Mouse (Mus musculus): ENCODE results near the gene Col6a3. TPM values are rescaled to one million over a fixed set of nuclear protein-coding genes. Genes with fewer than 3 reads are reported as not detected.

The Col6a3 gene
- total RNA-seq, 2 experiments from 2014 or later = not detected

GRCm38 (mm10) chr1:90740216-90741170, 103.3 kb downstream of the Col6a3 start:
- ATAC-seq (replicated peaks; ENCODE audit: low FRiP score, poor library complexity, severe bottlenecking) = no peak

DNA sequence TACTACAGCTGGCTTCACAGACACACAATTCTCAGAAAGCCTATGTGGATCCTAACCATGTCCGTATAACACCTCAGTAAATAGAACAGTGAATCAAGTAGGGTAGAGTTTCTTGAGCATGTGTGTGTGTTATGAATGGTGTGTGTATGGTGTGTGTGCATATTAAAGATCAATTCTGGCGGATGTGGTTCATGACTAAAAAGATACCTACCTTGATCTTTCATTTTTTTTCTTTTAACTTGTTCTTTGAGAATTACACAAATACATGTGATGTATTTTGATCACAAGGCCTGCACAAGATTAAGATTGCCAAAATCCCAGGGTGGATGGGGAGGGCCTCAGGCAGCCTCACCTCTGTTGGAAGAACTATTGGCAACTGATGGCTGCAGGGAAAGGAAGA, 104.9 kb downstream of the Col6a3 start:
- ATAC-seq (replicated peaks; ENCODE audit: low FRiP score, poor library complexity, severe bottlenecking) = no peak

- ATAC-seq (replicated peaks; ENCODE audit: low FRiP score, poor library complexity, severe bottlenecking) = no peak
These were observed 114.3 kb downstream of the Col6a3 start for GRCm38 (mm10) chr1:90729466-90729865.

- no peak for ATAC-seq (replicated peaks; ENCODE audit: low FRiP score, poor library complexity, severe bottlenecking)
These were observed 120.0 kb downstream of the Col6a3 start for GRCm38 (mm10) chr1:90723754-90724153.

GRCm38 (mm10) chr1:90723325-90723724, 120.4 kb downstream of the Col6a3 start:
- no peak for ATAC-seq (replicated peaks; ENCODE audit: low FRiP score, poor library complexity, severe bottlenecking)

DNA sequence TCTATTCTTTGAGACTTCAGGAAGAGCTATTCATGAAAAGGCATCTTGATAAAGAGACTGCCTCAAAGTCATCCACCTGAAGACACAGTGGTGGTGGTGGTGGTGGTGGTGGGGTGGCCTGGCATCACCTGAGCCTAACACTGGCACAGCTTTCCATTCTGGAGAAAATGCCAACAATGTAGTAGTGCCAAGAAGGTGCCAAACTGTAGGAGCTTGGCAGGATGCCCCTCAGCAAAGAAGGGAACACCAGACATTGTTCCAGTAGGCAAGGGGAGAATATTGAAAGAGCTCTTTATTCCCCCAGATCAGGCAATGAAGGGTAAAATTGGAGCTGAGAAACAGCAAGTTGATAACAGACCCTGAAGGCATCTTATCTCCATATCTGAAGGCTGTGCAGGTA, 121.8 kb downstream of the Col6a3 start:
- ATAC-seq (replicated peaks; ENCODE audit: low FRiP score, poor library complexity, severe bottlenecking) = no peak

DNA sequence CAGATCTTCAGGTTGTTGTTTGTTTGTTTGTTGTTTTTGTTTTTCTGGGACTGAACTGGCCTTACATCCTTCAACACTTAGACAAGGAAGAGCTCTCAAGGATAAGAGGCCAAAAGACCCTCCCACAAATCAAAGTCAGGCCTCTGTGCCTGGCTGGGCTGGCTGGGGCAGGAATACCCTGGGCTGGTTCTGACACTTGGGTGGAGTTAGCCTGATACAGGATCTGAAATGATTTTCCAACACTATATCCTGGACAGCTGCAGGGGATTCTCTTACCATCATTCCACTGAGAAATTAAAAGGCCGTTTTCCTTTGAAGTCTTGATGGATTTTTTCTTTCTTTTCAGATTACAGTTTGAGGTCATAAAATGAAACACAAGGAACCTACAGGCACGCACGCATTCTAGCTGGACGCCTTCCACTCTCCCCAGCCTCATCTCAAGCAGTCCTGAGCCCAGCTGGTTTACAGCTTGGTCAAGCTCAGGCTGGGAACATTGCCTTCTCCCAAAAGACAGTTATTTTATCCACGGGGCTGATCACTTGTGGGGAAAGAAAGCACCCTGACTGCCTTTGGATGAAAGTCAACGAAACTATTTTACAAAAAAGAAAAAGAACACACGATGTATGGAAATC, 123.0 kb downstream of the Col6a3 start:
- no peak for ATAC-seq (replicated peaks; ENCODE audit: low FRiP score, poor library complexity, severe bottlenecking)

GRCm38 (mm10) chr1:90718826-90719550, 124.8 kb downstream of the Col6a3 start:
- ATAC-seq (replicated peaks; ENCODE audit: low FRiP score, poor library complexity, severe bottlenecking) = no peak

- ATAC-seq (replicated peaks; ENCODE audit: low FRiP score, poor library complexity, severe bottlenecking) = no peak
These were observed 127.5 kb downstream of the Col6a3 start for GRCm38 (mm10) chr1:90716258-90716657.

Other genes starting within 250 kb of the Col6a3 start
- gene Cops8, start 241.0 kb downstream of the Col6a3 start, total RNA-seq (2015; ENCODE audit: low replicate concordance) = 12.6 and 19.7 TPM in 2 replicates
- gene Cops8, start 241.0 kb downstream of the Col6a3 start, total RNA-seq (2017; ENCODE audit: low replicate concordance) = 20.8 and 23.1 TPM in 2 replicates
- not detected in 2 replicates for gene Mlph, start 71.1 kb upstream of the Col6a3 start, total RNA-seq (2015; ENCODE audit: low replicate concordance)
- gene Mlph, start 71.1 kb upstream of the Col6a3 start, total RNA-seq (2017; ENCODE audit: low replicate concordance) = not detected in 2 replicates
- not detected in 2 replicates for gene Prlh, start 109.1 kb upstream of the Col6a3 start, total RNA-seq (2015; ENCODE audit: low replicate concordance)
- gene Prlh, start 109.1 kb upstream of the Col6a3 start, total RNA-seq (2017; ENCODE audit: low replicate concordance) = not detected in 2 replicates
- not detected in 2 replicates for gene Rab17, start 125.7 kb upstream of the Col6a3 start, total RNA-seq (2015; ENCODE audit: low replicate concordance)
- gene Rab17, start 125.7 kb upstream of the Col6a3 start, total RNA-seq (2017; ENCODE audit: low replicate concordance) = not detected in 2 replicates
- 21.0 and 28.1 TPM in 2 replicates for gene Lrrfip1, start 154.8 kb upstream of the Col6a3 start, total RNA-seq (2015; ENCODE audit: low replicate concordance)
- gene Lrrfip1, start 154.8 kb upstream of the Col6a3 start, total RNA-seq (2017; ENCODE audit: low replicate concordance) = 17.1 and 22.1 TPM in 2 replicates

Measured in erythroid progenitor cell, adult 5-6 weeks (primary cell).